Mouse (Mus musculus): Measurements from ENCODE around the gene Apobec2.
A peak's percentile ranks its signal among the peaks of the same experiment; 100 is the strongest.
"Not testable (repeated sequence)": the region's sequence is repeated elsewhere in the genome, so short reads cannot be mapped to it uniquely, and the experiment has no call there.

The Apobec2 gene

GRCm38 (mm10) chr17:48432158-48432980 is at the start of gene Apobec2:
TSS of gene Apobec2 (minus strand) at chr17:48432930.
- DNase-seq, result no peak

GRCm38 (mm10) chr17:48479952-48480351 is 47.2 kb upstream of the Apobec2 start:
- DNase-seq, result no peak

- no peak for DNase-seq
Observed at GRCm38 (mm10) chr17:48475444-48475843, 42.7 kb upstream of the Apobec2 start.

GRCm38 (mm10) chr17:48474282-48474681 is 41.6 kb upstream of the Apobec2 start:
- DNase-seq, result not testable (repeated sequence)

DNA sequence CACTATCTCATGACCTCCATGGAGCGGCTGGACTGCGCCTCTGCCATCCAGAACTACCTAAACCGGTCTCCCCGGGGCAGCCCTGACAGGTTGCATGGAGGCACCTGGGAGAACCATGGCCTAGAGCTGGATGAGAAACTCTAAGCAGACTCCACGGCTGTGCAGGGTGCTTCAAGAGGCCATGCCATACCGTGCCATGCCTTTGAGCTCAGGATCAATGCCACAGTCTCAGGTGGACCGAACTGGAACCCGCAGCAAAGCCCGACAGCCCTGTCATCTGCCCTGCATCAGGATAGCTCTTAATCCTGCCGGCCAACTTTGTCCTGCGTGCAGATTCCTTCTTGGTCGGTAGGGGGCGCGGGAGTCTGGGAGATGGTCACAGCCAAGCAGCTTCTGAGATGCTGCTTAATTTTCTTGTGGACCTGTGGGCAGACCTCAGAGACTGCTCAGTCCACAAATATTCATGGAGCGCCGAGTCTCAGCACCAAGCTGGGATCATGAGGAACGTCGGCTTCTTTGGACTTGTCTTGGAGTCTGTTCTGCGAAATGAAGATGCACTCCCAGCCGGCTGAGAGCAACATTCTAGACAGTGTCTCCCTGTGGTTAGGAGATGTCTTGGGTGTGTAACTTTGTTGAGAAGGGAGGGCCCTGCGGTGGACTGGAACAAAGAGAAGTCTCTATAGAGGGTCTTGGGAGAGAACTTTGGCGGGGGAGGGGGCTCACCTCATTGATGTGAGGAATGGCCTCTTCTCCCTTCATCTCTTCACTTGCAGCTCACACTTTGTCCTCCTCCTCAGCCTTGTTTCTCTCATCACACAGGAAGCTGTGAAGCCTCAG is 34.9 kb upstream of the Apobec2 start:
- peak; percentile 89 to 92 for DNase-seq

GRCm38 (mm10) chr17:48466769-48467394 is 34.2 kb upstream of the Apobec2 start:
- DNase-seq, result peak; percentile 21 to 22

DNA sequence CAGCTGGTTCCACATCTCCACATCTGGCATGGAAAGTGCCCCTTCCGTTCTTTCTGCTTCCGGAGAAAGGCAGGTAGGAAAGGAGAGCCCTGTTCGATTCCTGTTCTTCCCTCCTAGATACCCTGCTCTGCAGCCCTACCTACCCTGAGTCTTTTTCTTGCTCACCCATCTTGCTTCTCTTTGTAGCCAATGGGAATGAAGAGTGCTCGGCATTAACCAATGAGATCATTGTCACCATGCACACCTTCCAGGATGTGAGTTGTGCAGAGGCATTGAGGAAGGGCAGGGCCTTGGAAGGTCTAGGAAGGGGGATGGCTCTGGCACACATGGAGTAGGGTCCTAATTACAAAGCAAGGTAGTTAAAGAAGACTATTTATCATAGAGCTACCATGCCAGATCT is 30.7 kb upstream of the Apobec2 start:
- no peak for DNase-seq

- DNase-seq, result peak; percentile 40 to 42
Observed at GRCm38 (mm10) chr17:48462096-48462495, 29.4 kb upstream of the Apobec2 start.

GRCm38 (mm10) chr17:48457971-48458653 is 25.4 kb upstream of the Apobec2 start:
- DNase-seq, result peak; percentile 42 to 43

DNA sequence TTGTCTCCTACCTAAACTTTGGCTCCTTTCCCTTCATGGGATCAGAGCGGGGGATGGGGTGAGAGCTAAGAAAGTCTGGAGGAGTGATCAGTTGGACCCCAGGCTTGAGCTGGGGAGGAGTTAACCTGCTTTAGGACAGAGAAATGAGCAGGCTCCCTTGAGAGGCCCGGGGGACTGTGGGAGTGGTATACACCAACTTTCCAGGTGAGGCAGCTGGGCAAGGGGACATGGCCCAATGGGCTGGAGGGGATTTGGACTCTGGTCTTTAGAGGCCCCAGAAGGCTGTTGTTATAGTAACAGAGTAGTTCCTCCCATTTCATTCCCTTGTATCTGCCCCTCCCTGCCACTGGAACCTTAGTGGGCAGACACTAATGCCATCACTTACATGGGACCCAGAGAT is 23.2 kb upstream of the Apobec2 start:
- DNase-seq, result no peak

DNA sequence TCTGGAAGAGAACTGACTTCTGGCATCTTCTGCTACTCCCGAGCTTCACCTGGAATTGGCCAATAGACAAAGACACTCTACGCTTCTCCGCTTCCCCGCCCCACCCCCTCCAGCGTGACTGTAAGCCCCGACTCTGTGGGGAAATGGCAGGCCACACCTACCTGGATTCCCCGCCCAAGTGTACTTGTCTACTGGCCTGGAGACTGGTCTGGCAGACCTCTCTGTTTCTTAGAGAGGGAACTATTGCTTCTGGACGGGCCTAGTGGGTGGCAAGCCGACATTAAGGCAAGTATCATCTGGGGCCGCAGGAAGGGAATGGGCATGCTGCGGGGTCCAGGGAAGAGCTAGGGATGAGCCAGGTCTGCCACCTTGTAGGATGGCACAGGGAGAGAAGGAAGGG is 22.0 kb upstream of the Apobec2 start, which contains the start of gene Unc5cl:
Unc5cl (plus strand) TSS at position 214 of the 400 bp plus-strand sequence.
- no peak for DNase-seq

DNA sequence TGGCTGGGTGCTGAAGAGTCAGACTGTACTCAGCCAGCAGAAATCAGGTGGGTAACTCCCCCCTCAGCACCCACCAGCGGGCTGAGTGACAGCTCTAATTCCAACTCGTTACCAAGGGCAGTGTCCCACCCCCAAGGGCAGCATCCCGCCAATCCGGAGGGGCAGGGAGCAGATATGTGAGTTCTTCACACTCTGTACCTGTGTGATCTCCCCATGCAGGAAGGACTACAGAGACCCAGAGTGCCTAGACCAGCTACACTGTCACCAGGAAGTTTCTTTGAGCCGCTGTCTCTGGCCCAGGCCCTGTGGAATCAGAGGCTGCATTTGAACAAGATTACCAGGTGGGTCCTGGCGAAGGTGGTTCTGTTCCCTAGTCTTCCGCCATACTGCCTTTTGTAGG is 21.5 kb upstream of the Apobec2 start:
- DNase-seq, result no peak

GRCm38 (mm10) chr17:48453489-48453888 is 20.8 kb upstream of the Apobec2 start:
- no peak for DNase-seq

GRCm38 (mm10) chr17:48451753-48452444 is 19.2 kb upstream of the Apobec2 start:
- DNase-seq, result no peak

GRCm38 (mm10) chr17:48451353-48451675 is 18.6 kb upstream of the Apobec2 start, which contains the start of gene Tspo2:
TSS of gene Tspo2 (minus strand) at chr17:48451522.
- DNase-seq, result no peak

DNA sequence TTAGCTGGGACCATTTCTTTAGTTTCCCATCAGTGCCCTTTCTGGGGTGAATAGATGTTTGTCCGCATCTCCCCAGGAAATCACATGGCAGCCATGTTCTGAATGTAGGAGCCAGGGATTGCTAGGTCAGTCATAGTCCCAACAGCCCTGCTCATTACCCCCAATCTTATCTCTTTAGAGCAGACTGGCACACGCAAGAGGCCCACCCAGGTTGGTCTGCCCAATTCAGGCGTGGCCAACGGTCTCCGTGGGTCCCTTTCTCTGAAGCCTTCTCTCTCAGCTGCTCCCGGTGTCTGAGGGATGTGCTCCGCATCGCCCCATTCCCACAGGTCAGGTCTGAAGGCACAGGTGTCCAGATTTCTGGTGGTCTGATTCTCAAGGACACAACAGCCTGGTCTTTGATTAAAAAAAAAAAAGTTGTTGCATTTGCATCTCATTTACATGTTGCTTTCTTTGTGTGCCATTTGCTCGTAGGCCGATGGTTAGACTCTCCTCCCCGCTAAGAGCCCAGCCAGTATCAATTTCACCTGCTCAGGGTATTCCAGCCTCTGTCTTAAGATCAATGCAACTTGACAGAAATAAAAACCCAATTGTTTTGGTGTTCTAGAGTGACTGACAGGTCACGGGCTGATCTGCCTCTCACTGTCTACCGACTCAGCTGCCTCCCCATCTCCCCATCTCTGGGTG is 18.1 kb upstream of the Apobec2 start:
- DNase-seq, result no peak

DNA sequence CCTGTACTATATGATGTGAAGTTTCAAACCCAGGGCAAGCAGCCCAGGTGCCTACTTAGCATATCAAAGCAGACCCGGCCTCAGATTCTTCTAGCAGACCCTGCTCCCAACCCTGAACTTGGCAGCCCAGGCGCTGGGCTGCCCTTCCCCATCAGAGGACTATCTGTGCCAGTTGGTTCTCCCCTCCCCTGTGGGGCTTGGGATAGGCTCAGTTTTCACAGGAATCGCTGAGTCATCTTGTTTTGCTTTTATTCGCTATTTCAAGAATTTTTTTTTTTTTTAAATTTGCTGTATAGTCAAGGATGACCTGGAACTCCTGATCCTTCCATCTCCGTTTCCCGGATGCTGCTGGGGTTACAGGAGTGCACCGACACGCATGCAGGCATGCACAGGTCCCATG is 14.9 kb upstream of the Apobec2 start:
- no peak for DNase-seq

- DNase-seq, result no peak
Observed at GRCm38 (mm10) chr17:48443542-48444145, 10.9 kb upstream of the Apobec2 start.

GRCm38 (mm10) chr17:48442745-48443457 is 10.2 kb upstream of the Apobec2 start:
- DNase-seq, result no peak

GRCm38 (mm10) chr17:48437421-48437911 is 4.7 kb upstream of the Apobec2 start:
- DNase-seq, result no peak

Measured in B cell, adult 2 months (primary cell).